Mouse (Mus musculus) adrenal gland (tissue): ENCODE results near the gene Adad2.

Source experiments
- intact Hi-C: fragments of 180-260 bp; cut with DNase I; formaldehyde crosslinking; loops from one replicate; pipeline ENCODE4 v1.15.1; 2025

Adad2 gene

GRCm38 (mm10) chr8:119638261-119638660, 25.7 kb downstream of the Adad2 start:
- intact Hi-C loops, result no loop called here

GRCm38 (mm10) chr8:119639798-119640197, 27.3 kb downstream of the Adad2 start:
- intact Hi-C loops, result no loop called here

GRCm38 (mm10) chr8:119641058-119641457, 28.5 kb downstream of the Adad2 start:
- intact Hi-C loops, result no loop called here

GRCm38 (mm10) chr8:119642960-119643359, 30.4 kb downstream of the Adad2 start:
- intact Hi-C loops, result no loop called here

- intact Hi-C loops, result no loop called here
Observed at GRCm38 (mm10) chr8:119644429-119644960, 31.9 kb downstream of the Adad2 start.

- intact Hi-C loops, result no loop called here
Observed at GRCm38 (mm10) chr8:119644981-119645597, 32.5 kb downstream of the Adad2 start.

- intact Hi-C loops, result no loop called here
Observed at GRCm38 (mm10) chr8:119646197-119646596, 33.6 kb downstream of the Adad2 start.

GRCm38 (mm10) chr8:119646846-119647245, 34.3 kb downstream of the Adad2 start:
- intact Hi-C loops, result no loop called here

- intact Hi-C loops, result no loop called here
Observed at GRCm38 (mm10) chr8:119651324-119651723, 38.8 kb downstream of the Adad2 start.

GRCm38 (mm10) chr8:119656709-119657464, 44.3 kb downstream of the Adad2 start:
- intact Hi-C loops, result no loop called here

- intact Hi-C loops, result no loop called here
Observed at GRCm38 (mm10) chr8:119661081-119661480, 48.5 kb downstream of the Adad2 start.

- intact Hi-C loops, result no loop called here
Observed at GRCm38 (mm10) chr8:119661892-119662291, 49.3 kb downstream of the Adad2 start.

- intact Hi-C loops, result no loop called here
Observed at GRCm38 (mm10) chr8:119663440-119663839, 50.9 kb downstream of the Adad2 start.

- intact Hi-C loops, result no loop called here
Observed at GRCm38 (mm10) chr8:119665270-119665669, 52.7 kb downstream of the Adad2 start.
